Mouse (Mus musculus) kidney, adult 2 months (tissue): Measurements from ENCODE around the gene Fam19a5.

ENCODE experiments used
- CTCF ChIP-seq: fragments of 200-500 bp; conservative IDR thresholded peaks from 2 replicates; pipeline ENCODE4 v1.5.1; 2011; ENCODE audit warnings: low read depth, mild to moderate bottlenecking, control low read depth, low read length, moderate library complexity, mixed read lengths; ENCODE audit not compliant: insufficient read depth, insufficient read length
- POLR2A ChIP-seq: fragments of 200-500 bp; IDR thresholded peaks from one replicate; pipeline ENCODE4 v1.6.1; 2011; ENCODE audit warnings: low read depth, low read length, control low read depth

- TF ChIP-seq POLR2A (no peak), CTCF (no peak)
These were observed 62.6 kb downstream of the Fam19a5 start for GRCm38 (mm10) chr15:87606702-87607101.
